Mouse (Mus musculus) neural tube, embryonic 11.5 days (tissue): ENCODE measurements around the gene Parp6. TPM values are rescaled to one million over a fixed set of nuclear protein-coding genes. Genes with fewer than 3 reads are reported as not detected.

ENCODE experiments used
- ATAC-seq: fragments of 200-750 bp; cut with Nextera tagmentation; 2 replicates; pipeline ENCODE4 v1.8.0; 2017; ENCODE audit warnings: moderate number of reproducible peaks, mild to moderate bottlenecking, moderate TSS enrichment, moderate library complexity; ENCODE audit not compliant: insufficient read depth, low FRiP score, low TSS enrichment
- DNase-seq: peaks from one replicate; pipeline ENCODE4 v3.0.0-alpha.2; 2015; ENCODE audit warnings: low spot score
- H3K27ac ChIP-seq: fragments of 300-500 bp; sonication (generic); 2 replicates; pipeline ENCODE4 v1.5.1; 2014; ENCODE audit warnings: low read depth, mild to moderate bottlenecking, low read length
- H3K27me3 ChIP-seq: fragments of 300-500 bp; sonication (generic); 2 replicates; pipeline ENCODE4 v1.6.1; 2014; ENCODE audit warnings: mild to moderate bottlenecking, low read length, mixed read lengths; ENCODE audit not compliant: control insufficient read depth, insufficient read depth
- H3K36me3 ChIP-seq: fragments of 300-500 bp; sonication (generic); 2 replicates; pipeline ENCODE4 v1.6.1; 2014; ENCODE audit warnings: mild to moderate bottlenecking, low read length, moderate library complexity, mixed read lengths; ENCODE audit not compliant: control insufficient read depth, insufficient read depth
- H3K4me1 ChIP-seq: fragments of 300-500 bp; sonication (generic); 2 replicates; pipeline ENCODE4 v1.6.1; 2014; ENCODE audit warnings: low read length, mixed read lengths; ENCODE audit not compliant: control insufficient read depth, insufficient read depth
- H3K4me2 ChIP-seq: fragments of 300-500 bp; sonication (generic); 2 replicates; pipeline ENCODE4 v1.6.1; 2014; ENCODE audit warnings: low read depth, mild to moderate bottlenecking, moderate library complexity
- H3K4me3 ChIP-seq: fragments of 300-500 bp; sonication (generic); 2 replicates; pipeline ENCODE4 v1.5.1; 2014; ENCODE audit warnings: low read depth, low read length
- H3K9ac ChIP-seq: fragments of 300-500 bp; sonication (generic); 2 replicates; pipeline ENCODE4 v1.6.1; 2014; ENCODE audit warnings: mild to moderate bottlenecking, low read length
- H3K9me3 ChIP-seq: fragments of 300-500 bp; sonication (generic); 2 replicates; pipeline ENCODE4 v1.6.1; 2016; ENCODE audit warnings: low read length; ENCODE audit not compliant: control insufficient read depth
- WGBS: fragments of 180-500 bp; shearing (Covaris S2); extraction: QIAGEN DNeasy Blood & Tissue Kit; methylation state at CpG from one replicate; pipeline ENCODE4 v1.1.7; 2014; 5-methylcytosine and 5-hydroxymethylcytosine counted together
- polyA plus RNA-seq: library from polyadenylated mRNA; unstranded; fragments of >200 nt; fragmentation: Nextera tagmentation; extraction: Ambion mirVana; gene quantifications from 2 replicates; pipeline ENCODE4 v1.2.1, GENCODE M21; 2014

Gene Parp6
- polyA plus RNA-seq, result 107 and 135 TPM in 2 replicates

DNA sequence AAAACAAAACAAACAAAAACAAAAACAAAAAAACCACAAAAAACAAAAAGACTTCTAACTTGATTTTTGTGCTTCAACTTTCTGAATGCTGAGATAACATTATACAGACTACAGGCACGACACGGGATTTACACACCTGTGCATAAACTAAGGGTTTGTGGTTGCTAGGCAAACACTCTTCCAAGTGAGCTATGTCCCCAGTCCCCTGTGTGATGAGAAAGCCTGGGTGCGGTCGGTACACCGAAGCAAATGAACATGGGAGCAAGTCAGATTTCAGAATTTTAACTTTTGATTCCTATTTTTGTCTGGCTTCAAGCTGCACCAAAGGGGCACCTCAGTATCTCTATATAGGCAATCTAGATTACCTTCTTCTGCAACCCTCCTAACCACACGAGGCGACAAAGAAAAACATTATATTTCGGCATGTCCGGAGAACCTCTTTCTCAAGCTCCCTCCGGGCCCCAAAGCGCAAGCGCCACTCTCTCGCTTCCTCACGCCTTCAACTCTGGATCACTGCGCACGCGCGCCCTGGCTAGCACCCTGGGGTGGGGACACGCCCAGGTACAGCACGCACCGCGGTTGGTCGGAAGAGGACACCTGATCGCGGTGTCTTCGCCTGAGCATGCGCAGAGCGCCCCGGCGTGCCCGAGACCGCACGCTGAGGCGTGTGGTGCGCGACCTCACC, at the start of gene Parp6:
Gene Parp6 (plus strand): TSS at position 663 of the 685 bp plus-strand sequence.
- Histone ChIP-seq H3K4me2 (peak within 1 kb of the TSS; percentile 50), H3K36me3 (no peaks in the 10 kb centered on the region), H3K4me3 (peak within 1 kb of the TSS; percentile 87), H3K9me3 (no peaks in the 10 kb centered on the region), H3K4me1 (0 out of 2 replicates have a peak, but pooled peaks cover 6% of the 10 kb centered on the region), H3K27ac (peak within 1 kb of the TSS; percentile 93), H3K9ac (peak within 1 kb of the TSS; percentile 91), H3K27me3 (no peaks in the 10 kb centered on the region)
- ATAC-seq (peak; percentile 93), DNase-seq (peak; percentile 99)
- WGBS, result 2% methylated on average over 36 of the region's 36 CpGs

DNA sequence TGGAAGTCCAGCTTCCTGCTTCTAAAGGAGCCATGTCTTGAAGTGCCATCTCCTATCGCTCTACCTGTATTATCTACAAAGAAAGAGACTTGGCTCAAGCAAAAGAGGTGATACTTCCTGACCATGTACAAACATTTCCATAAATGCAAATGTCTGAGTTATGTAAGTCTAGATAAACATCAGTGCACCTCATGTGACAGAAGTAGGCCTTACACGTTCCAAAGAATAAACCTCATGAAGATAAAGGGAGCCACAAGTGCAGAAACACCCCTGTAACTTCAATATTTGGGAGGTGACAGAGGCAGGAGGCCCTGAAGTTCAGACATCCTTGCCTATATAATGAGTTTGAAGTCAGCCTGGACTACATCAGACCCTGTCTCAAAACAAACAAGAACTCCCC, 45.2 kb upstream of the Parp6 start:
- WGBS, result 83% methylated on average over 2 of the region's 2 CpGs
- no peak overlapping the region for H3K27ac ChIP-seq
- no peaks in the 10 kb centered on the region for H3K4me1 ChIP-seq
- no peaks in the 10 kb centered on the region for H3K9me3 ChIP-seq
- no peak for ATAC-seq
- H3K4me2 ChIP-seq, result no peak overlapping the region
- H3K36me3 ChIP-seq, result no peaks in the 10 kb centered on the region
- H3K4me3 ChIP-seq, result no peak overlapping the region
- peaks cover 2% of the 10 kb centered on the region; the same call in 1 of the 2 replicates for H3K27me3 ChIP-seq
- no peak overlapping the region for H3K9ac ChIP-seq
- no peak for DNase-seq

- no peak overlapping the region for H3K27ac ChIP-seq
- ATAC-seq, result no peak
- no peak for DNase-seq
Observed at GRCm38 (mm10) chr9:59577401-59577800, 39.7 kb upstream of the Parp6 start.

GRCm38 (mm10) chr9:59577844-59578504, 39.1 kb upstream of the Parp6 start, which contains the start of gene Celf6:
Gene Celf6 (plus strand): TSS chr9:59577917.
- Histone ChIP-seq H3K36me3 (no peaks in the 10 kb centered on the region), H3K4me3 (peak within 1 kb of the TSS; percentile 34), H3K4me1 (no peaks in the 10 kb centered on the region; the same call in 1 of the 2 replicates), H3K27ac (peak within 1 kb of the TSS; percentile 42; the same call in 1 of the 2 replicates), H3K4me2 (peak within 1 kb of the TSS; percentile 39), H3K9me3 (no peaks in the 10 kb centered on the region), H3K9ac (peak within 1 kb of the TSS; percentile 45), H3K27me3 (peaks cover 5% of the 10 kb centered on the region; the same call in 1 of the 2 replicates)
- ATAC-seq, result peak; percentile 98
- under 1% methylated on average over 48 of the region's 61 CpGs for WGBS
- peak; percentile 99 for DNase-seq

More at GRCm38 (mm10) chr9:59577401-59577800, 39.7 kb upstream of the Parp6 start:
- H3K9ac ChIP-seq, result no peak overlapping the region
- no peaks in the 10 kb centered on the region; the same call in 1 of the 2 replicates for H3K4me1 ChIP-seq
- 15% methylated on average over 13 of the region's 13 CpGs for WGBS
- H3K4me2 ChIP-seq, result peak overlapping the region; percentile 39
- H3K9me3 ChIP-seq, result no peaks in the 10 kb centered on the region
- no peaks in the 10 kb centered on the region for H3K36me3 ChIP-seq
- H3K4me3 ChIP-seq, result peak overlapping the region; percentile 34
- H3K27me3 ChIP-seq, result peaks cover 5% of the 10 kb centered on the region; the same call in 1 of the 2 replicates

- WGBS, result under 1% methylated on average over 20 of the region's 20 CpGs
- Histone ChIP-seq H3K4me3 (peak overlapping the region; percentile 34), H3K27ac (peak overlapping the region; percentile 42; the same call in 1 of the 2 replicates), H3K27me3 (peaks cover 5% of the 10 kb centered on the region; the same call in 1 of the 2 replicates), H3K9ac (peak overlapping the region; percentile 45), H3K4me1 (no peaks in the 10 kb centered on the region; the same call in 1 of the 2 replicates), H3K4me2 (peak overlapping the region; percentile 39), H3K9me3 (no peaks in the 10 kb centered on the region), H3K36me3 (no peaks in the 10 kb centered on the region)
- no peak; the same call in 1 of the 2 replicates for ATAC-seq
- no peak for DNase-seq
Observed at GRCm38 (mm10) chr9:59578505-59578867, 38.6 kb upstream of the Parp6 start.

GRCm38 (mm10) chr9:59584871-59585308, 32.2 kb upstream of the Parp6 start:
- ATAC-seq, result 0 out of 2 replicates have a peak, but pooled peaks have one; percentile 31
- Histone ChIP-seq H3K4me1 (0 out of 2 replicates have a peak, but pooled peaks cover 3% of the 10 kb centered on the region), H3K9me3 (no peaks in the 10 kb centered on the region), H3K36me3 (no peaks in the 10 kb centered on the region), H3K27me3 (no peaks in the 10 kb centered on the region), H3K9ac (peak overlapping the region; percentile 30; the same call in 1 of the 2 replicates), H3K4me3 (no peak overlapping the region), H3K27ac (no peak overlapping the region), H3K4me2 (peak overlapping the region; percentile 37)
- peak; percentile 78 for DNase-seq
- 8% methylated on average over 13 of the region's 13 CpGs for WGBS

DNA sequence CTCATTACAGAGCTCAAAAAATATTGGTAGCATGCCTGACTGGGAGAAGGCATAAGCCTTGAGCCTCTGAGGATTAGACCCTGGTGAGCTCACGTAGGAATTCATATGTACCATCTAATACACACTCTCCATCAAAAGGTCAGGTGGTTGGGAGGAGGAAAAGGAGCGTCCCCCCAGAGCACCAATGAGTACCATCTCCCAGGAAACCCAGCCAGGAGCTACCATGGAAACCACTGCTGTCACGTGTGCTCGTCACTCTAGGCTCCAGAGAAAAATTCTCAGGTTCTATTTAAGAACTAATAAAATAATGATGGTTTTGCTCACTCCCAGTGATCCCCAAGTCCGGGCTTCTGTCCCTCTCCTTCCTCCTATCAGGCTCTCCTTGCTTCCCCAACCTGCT, 28.8 kb upstream of the Parp6 start:
- DNase-seq (no peak), ATAC-seq (no peak)
- no peaks in the 10 kb centered on the region for H3K27me3 ChIP-seq
- 64% methylated on average over 5 of the region's 5 CpGs for WGBS
- no peak overlapping the region for H3K9ac ChIP-seq
- 0 out of 2 replicates have a peak, but pooled peaks cover 3% of the 10 kb centered on the region for H3K4me1 ChIP-seq
- no peaks in the 10 kb centered on the region for H3K36me3 ChIP-seq
- no peak overlapping the region for H3K4me2 ChIP-seq
- H3K4me3 ChIP-seq, result no peak overlapping the region
- H3K27ac ChIP-seq, result no peak overlapping the region
- no peaks in the 10 kb centered on the region for H3K9me3 ChIP-seq

DNA sequence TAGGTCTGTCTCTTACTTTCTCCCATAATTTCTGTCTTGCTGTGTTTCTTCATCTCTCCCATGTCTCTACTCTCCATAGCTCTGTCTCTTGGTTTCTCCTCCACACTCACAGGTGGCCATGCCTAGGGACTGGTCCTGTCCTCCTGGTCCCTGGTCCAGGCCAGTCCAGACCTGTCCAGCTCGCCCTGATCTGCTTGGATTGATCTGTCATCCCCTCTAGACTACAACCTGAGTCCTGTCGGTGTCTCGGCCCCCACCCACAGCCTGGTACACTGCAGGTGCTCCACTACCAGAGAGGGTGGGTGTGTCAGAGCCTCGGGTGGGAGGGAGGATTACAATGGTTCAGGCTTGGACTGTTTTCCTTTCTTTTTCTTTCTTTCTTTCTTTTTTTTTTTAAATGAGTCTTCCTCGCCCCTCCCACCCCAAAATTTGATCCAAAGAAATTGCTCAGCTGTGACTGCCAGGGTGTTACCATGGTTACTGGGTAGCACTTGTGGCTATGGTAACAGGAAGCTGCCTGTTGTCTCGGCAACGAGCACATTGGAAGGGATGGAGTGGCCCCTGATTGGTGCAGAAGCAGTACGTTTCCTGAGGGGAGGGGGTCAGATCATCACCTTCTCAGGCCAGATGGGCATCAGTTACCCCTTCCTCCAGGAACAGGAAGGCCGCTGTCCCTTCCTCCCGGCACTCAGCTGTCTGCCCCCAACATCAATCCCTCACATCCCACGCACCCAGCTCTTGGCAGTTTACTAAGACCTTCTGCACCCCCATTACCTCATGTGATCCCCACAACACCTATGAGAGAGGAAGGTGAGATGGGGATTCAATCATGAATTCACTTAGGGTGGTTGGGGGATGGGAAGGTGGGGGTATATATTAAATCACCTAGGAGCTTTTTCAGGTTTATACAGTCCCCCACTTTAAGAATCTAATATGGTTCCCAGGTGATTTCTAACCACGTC, 28.1 kb upstream of the Parp6 start:
- H3K4me1 ChIP-seq, result 0 out of 2 replicates have a peak, but pooled peaks cover 3% of the 10 kb centered on the region
- 38% methylated on average over 12 of the region's 12 CpGs for WGBS
- no peaks in the 10 kb centered on the region for H3K36me3 ChIP-seq
- no peak overlapping the region for H3K9ac ChIP-seq
- no peak overlapping the region for H3K4me3 ChIP-seq
- H3K27me3 ChIP-seq, result no peaks in the 10 kb centered on the region
- DNase-seq, result peak; percentile 49
- no peak overlapping the region for H3K4me2 ChIP-seq
- H3K9me3 ChIP-seq, result no peaks in the 10 kb centered on the region
- ATAC-seq, result no peak
- no peak overlapping the region for H3K27ac ChIP-seq
